Mouse (Mus musculus) MEL (cell line): ENCODE data around the gene Rnf182. TPM values are rescaled to one million over a fixed set of nuclear protein-coding genes. Genes with fewer than 3 reads are reported as not detected.
A peak's percentile ranks its signal among the peaks of the same experiment; 100 is the strongest.

ENCODE experiments used
- DNase-seq: peaks from one replicate; pipeline ENCODE4 v3.0.0; 2011; ENCODE audit warnings: low read depth, low spot score
- H3K27ac ChIP-seq: 2 replicates; pipeline ENCODE4 v1.5.1; 2012; ENCODE audit warnings: low read depth, mild to moderate bottlenecking, control low read depth, low read length, moderate library complexity; ENCODE audit not compliant: control insufficient read depth
- H3K27me3 ChIP-seq, 2 experiments: fragments of 150-350 bp in 1 of 2; sonication (generic) in 1 of 2; 2 replicates each; pipeline ENCODE4 v1.6.1; 2012; ENCODE audit warnings: low read length in 2 of 2, mild to moderate bottlenecking in 2 of 2, improper control_type of control experiment in 1 of 2, moderate library complexity in 1 of 2; ENCODE audit not compliant: insufficient read depth in 2 of 2, control insufficient read depth in 1 of 2
- H3K36me3 ChIP-seq, 2 experiments: 2 replicates each; pipeline ENCODE4 v1.6.1; 2012 to 2014; ENCODE audit warnings: low read length in 2 of 2, improper control_type of control experiment in 1 of 2, inconsistent platforms in 1 of 2, mild to moderate bottlenecking in 1 of 2; ENCODE audit not compliant: insufficient read depth in 2 of 2, control insufficient read depth in 1 of 2
- H3K4me1 ChIP-seq, 2 experiments: fragments of 150-350 bp in 1 of 2; sonication (generic) in 1 of 2; 2 replicates each; pipeline ENCODE4 v1.6.1; 2012; ENCODE audit warnings: low read length in 2 of 2, improper control_type of control experiment in 1 of 2, mild to moderate bottlenecking in 1 of 2; ENCODE audit not compliant: insufficient read depth in 2 of 2, control insufficient read depth in 1 of 2
- H3K4me3 ChIP-seq, 2 experiments: fragments of 150-350 bp in 1 of 2; sonication (generic) in 1 of 2; 2 replicates each; pipeline ENCODE4 v1.5.1; 2012; ENCODE audit warnings: low read depth in 2 of 2, low read length in 2 of 2, mild to moderate bottlenecking in 2 of 2, moderate library complexity in 2 of 2, control low read depth in 1 of 2, improper control_type of control experiment in 1 of 2; ENCODE audit not compliant: control insufficient read depth in 1 of 2, insufficient read depth in 1 of 2
- H3K79me2 ChIP-seq: 2 replicates; pipeline ENCODE4 v1.6.1; 2012; ENCODE audit warnings: mild to moderate bottlenecking, low read length, moderate library complexity; ENCODE audit not compliant: control insufficient read depth, poor library complexity, insufficient read depth
- H3K9ac ChIP-seq: 2 replicates; pipeline ENCODE4 v1.6.1; 2012; ENCODE audit warnings: low read depth, mild to moderate bottlenecking, control low read depth, low read length, moderate library complexity; ENCODE audit not compliant: control insufficient read depth, poor library complexity, severe bottlenecking
- H3K9me3 ChIP-seq: fragments of 150-350 bp; sonication (generic); replicated peaks from 2 replicates; pipeline ENCODE4 v1.6.1; 2012; ENCODE audit warnings: mild to moderate bottlenecking, low read length, improper control_type of control experiment, moderate library complexity; ENCODE audit not compliant: insufficient read depth
- CHD1 ChIP-seq: IDR thresholded peaks from 2 replicates; pipeline ENCODE4 v1.6.1; 2012; ENCODE audit warnings: low read depth, mild to moderate bottlenecking, inconsistent platforms, low read length, improper control_type of control experiment
- CHD2 ChIP-seq: IDR thresholded peaks from 2 replicates; pipeline ENCODE4 v1.6.1; 2011; ENCODE audit warnings: low read length, improper control_type of control experiment
- CTCF ChIP-seq, 3 experiments: IDR thresholded peaks in 2 of 3; conservative IDR thresholded peaks in 1 of 3; 2 replicates each; pipeline ENCODE4 v1.5.1; 2011 to 2012; ENCODE audit warnings: low read length in 3 of 3, low read depth in 2 of 3, mild to moderate bottlenecking in 2 of 3, improper control_type of control experiment in 1 of 3, inconsistent platforms in 1 of 3, mixed read lengths in 1 of 3, moderate library complexity in 1 of 3; ENCODE audit not compliant: control insufficient read depth in 1 of 3, insufficient read depth in 1 of 3, poor library complexity in 1 of 3, severe bottlenecking in 1 of 3
- E2F4 ChIP-seq: IDR thresholded peaks from 2 replicates; pipeline ENCODE4 v1.6.1; 2011; ENCODE audit warnings: low read depth, low read length, improper control_type of control experiment, borderline replicate concordance
- GABPA ChIP-seq: IDR thresholded peaks from 2 replicates; pipeline ENCODE4 v1.6.1; 2012; ENCODE audit warnings: low read depth, mild to moderate bottlenecking, inconsistent platforms, low read length, improper control_type of control experiment, moderate library complexity
- GATA1 ChIP-seq: IDR thresholded peaks from 2 replicates; pipeline ENCODE4 v1.6.1; 2011; ENCODE audit warnings: low read depth, low read length, improper control_type of control experiment
- MAX ChIP-seq: IDR thresholded peaks from 2 replicates; pipeline ENCODE4 v1.6.1; 2011; ENCODE audit warnings: low read length, improper control_type of control experiment
- MEF2A ChIP-seq: IDR thresholded peaks from 2 replicates; pipeline ENCODE4 v1.6.1; 2014; ENCODE audit warnings: low read depth, mild to moderate bottlenecking, inconsistent platforms, low read length, improper control_type of control experiment; ENCODE audit not compliant: poor library complexity, insufficient replicate concordance, severe bottlenecking; ENCODE audit errors: extremely low read depth
- POLR2AphosphoS2 ChIP-seq: IDR thresholded peaks from 2 replicates; pipeline ENCODE4 v1.6.1; 2011; ENCODE audit warnings: low read length, improper control_type of control experiment
- RAD21 ChIP-seq: IDR thresholded peaks from 2 replicates; pipeline ENCODE4 v1.6.1; 2011; ENCODE audit warnings: mild to moderate bottlenecking, low read depth, low read length, improper control_type of control experiment
- RCOR1 ChIP-seq: IDR thresholded peaks from 2 replicates; pipeline ENCODE4 v1.6.1; 2012; ENCODE audit warnings: low read depth, mild to moderate bottlenecking, inconsistent platforms, low read length, improper control_type of control experiment
- SIN3A ChIP-seq: IDR thresholded peaks from 2 replicates; pipeline ENCODE4 v1.6.1; 2012; ENCODE audit warnings: low read length, improper control_type of control experiment, inconsistent platforms
- SMC3 ChIP-seq: IDR thresholded peaks from 2 replicates; pipeline ENCODE4 v1.6.1; 2011; ENCODE audit warnings: low read depth, low read length, improper control_type of control experiment
- TAL1 ChIP-seq: IDR thresholded peaks from 2 replicates; pipeline ENCODE4 v1.6.1; 2012; ENCODE audit warnings: mild to moderate bottlenecking, inconsistent platforms, low read length, moderate library complexity, mixed read lengths
- TCF12 ChIP-seq: IDR thresholded peaks from 2 replicates; pipeline ENCODE4 v1.6.1; 2014; ENCODE audit warnings: low read depth, mild to moderate bottlenecking, inconsistent platforms, low read length, improper control_type of control experiment, moderate library complexity
- USF2 ChIP-seq, 2 experiments: IDR thresholded peaks; 2 replicates each; pipeline ENCODE4 v1.6.1; 2011 to 2012; ENCODE audit warnings: improper control_type of control experiment in 2 of 2, low read length in 2 of 2, borderline replicate concordance in 1 of 2, inconsistent platforms in 1 of 2, low read depth in 1 of 2, mild to moderate bottlenecking in 1 of 2; ENCODE audit not compliant: insufficient read depth in 1 of 2
- ZC3H11A ChIP-seq: IDR thresholded peaks from 2 replicates; pipeline ENCODE4 v1.6.1; 2012; ENCODE audit warnings: low read depth, mild to moderate bottlenecking, inconsistent platforms, low read length, improper control_type of control experiment
- ZKSCAN1 ChIP-seq: IDR thresholded peaks from 2 replicates; pipeline ENCODE4 v1.6.1; 2012; ENCODE audit warnings: low read depth, mild to moderate bottlenecking, inconsistent platforms, low read length, improper control_type of control experiment, moderate library complexity
- ZMIZ1 ChIP-seq: IDR thresholded peaks from 2 replicates; pipeline ENCODE4 v1.6.1; 2012; ENCODE audit warnings: low read depth, mild to moderate bottlenecking, inconsistent platforms, low read length, improper control_type of control experiment, moderate library complexity
- polyA plus RNA-seq, 2 experiments: library from polyadenylated mRNA; stranded (reverse) in 1 of 2; unstranded in 1 of 2; fragments of >175 nt in 1 of 2; fragments of >200 nt in 1 of 2; gene quantifications; 2 replicates each; pipeline versions ENCODE4 v1.2.1 to v1.2.4; 2012; ENCODE audit warnings: low replicate concordance in 2 of 2, low read depth in 1 of 2; ENCODE audit not compliant: insufficient read length in 2 of 2, insufficient read depth in 1 of 2, missing spikeins in 1 of 2
- total RNA-seq: library from RNA; depleted of rRNA; stranded (reverse); fragments of 300-350 nt; gene quantifications from 2 replicates; pipeline ENCODE4 v1.2.3, GENCODE M21; 2012

Gene Rnf182
- total and polyA plus RNA-seq, 3 experiments = 0.04 TPM; not detected in 2

- no peaks in the 10 kb centered on the region for H3K79me2 ChIP-seq
- H3K27ac ChIP-seq = no peak overlapping the region
- H3K36me3 ChIP-seq = no peaks in the 10 kb centered on the region
- no peaks in the 10 kb centered on the region for H3K9me3 ChIP-seq
- TF ChIP-seq CHD1 (no peak), TAL1 (no peak), MEF2A (no peak)
- no peak overlapping the region for H3K4me3 ChIP-seq
- no peak overlapping the region for H3K9ac ChIP-seq
- peaks cover 2% of the 10 kb centered on the region in 2 experiments; a peak in 2 of 4 replicates for H3K27me3 ChIP-seq
- DNase-seq = no peak
- H3K4me1 ChIP-seq = no peaks in the 10 kb centered on the region
These were observed 37.7 kb upstream of the Rnf182 start for GRCm38 (mm10) chr13:43577766-43578165.

DNA sequence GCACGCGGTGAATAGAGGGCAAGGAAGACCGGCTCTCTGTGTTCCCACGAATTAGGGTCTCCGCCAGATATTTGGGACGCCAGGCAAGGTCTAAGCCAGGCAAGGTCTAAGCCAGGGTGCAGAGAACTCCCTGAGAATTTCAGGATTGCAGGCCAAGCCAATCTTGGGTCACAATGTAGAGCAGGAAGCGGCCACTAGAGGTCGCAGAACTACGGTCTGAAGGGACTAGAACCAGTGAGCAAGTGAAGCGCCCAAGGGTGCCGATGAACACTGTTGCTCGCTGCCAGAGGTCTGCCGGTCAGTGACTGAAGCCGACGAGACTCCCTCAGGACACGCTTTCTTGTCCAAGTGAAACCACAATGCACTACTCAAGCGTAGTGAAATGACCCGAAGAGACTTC lies 35.8 kb upstream of the Rnf182 start:
- Histone ChIP-seq H3K27me3 (peaks cover 2% of the 10 kb centered on the region in 2 experiments; a peak in 2 of 4 replicates), H3K4me3 (no peak overlapping the region), H3K9ac (no peak overlapping the region), H3K36me3 (no peaks in the 10 kb centered on the region), H3K4me1 (no peaks in the 10 kb centered on the region), H3K27ac (no peak overlapping the region), H3K79me2 (no peaks in the 10 kb centered on the region), H3K9me3 (no peaks in the 10 kb centered on the region)
- peak; percentile 67 for DNase-seq
- peak; percentile 48 for TF ChIP-seq RAD21
- no peak for TF ChIP-seq TCF12
- TF ChIP-seq SMC3 = peak; percentile 63
- peak; percentile 78 to 86 (median 81) for TF ChIP-seq CTCF (IDR thresholded peaks at IDR 0.05 in 2 of 3, conservative IDR thresholded peaks at IDR 0.05 in 1 of 3; ENCODE audit: control insufficient read depth in 1 of 3, insufficient read depth in 1 of 3, low read depth in 2 of 3, low read length in 3 of 3, poor library complexity in 1 of 3, severe bottlenecking in 1 of 3)

GRCm38 (mm10) chr13:43580661-43581060 lies 34.8 kb upstream of the Rnf182 start:
- Histone ChIP-seq H3K9ac (no peak overlapping the region), H3K27me3 (peaks cover 2% of the 10 kb centered on the region in 2 experiments; a peak in 2 of 4 replicates), H3K9me3 (no peaks in the 10 kb centered on the region), H3K36me3 (no peaks in the 10 kb centered on the region), H3K4me3 (no peak overlapping the region), H3K27ac (no peak overlapping the region), H3K79me2 (no peaks in the 10 kb centered on the region), H3K4me1 (no peaks in the 10 kb centered on the region)
- TF ChIP-seq GATA1 (no peak), POLR2AphosphoS2 (no peak), CHD2 (no peak)
- no peak for DNase-seq

GRCm38 (mm10) chr13:43582961-43583360 lies 32.5 kb upstream of the Rnf182 start:
- Histone ChIP-seq H3K79me2 (no peaks in the 10 kb centered on the region), H3K4me1 (no peaks in the 10 kb centered on the region), H3K9ac (no peak overlapping the region), H3K27ac (no peak overlapping the region), H3K36me3 (no peaks in the 10 kb centered on the region), H3K9me3 (no peaks in the 10 kb centered on the region), H3K27me3 (peaks cover 2% of the 10 kb centered on the region in 2 experiments; a peak in 2 of 4 replicates), H3K4me3 (no peak overlapping the region)
- no peak for DNase-seq
- no peak for TF ChIP-seq POLR2AphosphoS2
- no peak for TF ChIP-seq ZMIZ1
- TF ChIP-seq SMC3 = no peak
- TF ChIP-seq RAD21 = no peak
- no peak for TF ChIP-seq CTCF (IDR thresholded peaks at IDR 0.05 in 2 of 3, conservative IDR thresholded peaks at IDR 0.05 in 1 of 3; ENCODE audit: control insufficient read depth in 1 of 3, insufficient read depth in 1 of 3, low read depth in 2 of 3, low read length in 3 of 3, poor library complexity in 1 of 3, severe bottlenecking in 1 of 3)
- TF ChIP-seq ZKSCAN1 = no peak
- no peak for TF ChIP-seq RCOR1
- TF ChIP-seq USF2 (IDR thresholded peaks at IDR 0.05; ENCODE audit: borderline replicate concordance in 1 of 2, insufficient read depth in 1 of 2, low read depth in 1 of 2, low read length in 2 of 2) = no peak
- TF ChIP-seq ZC3H11A = no peak
- TF ChIP-seq TCF12 = no peak
- TF ChIP-seq E2F4 = no peak
- TF ChIP-seq TAL1 = no peak
- no peak for TF ChIP-seq MAX
- no peak for TF ChIP-seq SIN3A
- no peak for TF ChIP-seq GATA1
- no peak for TF ChIP-seq GABPA
